Mouse (Mus musculus) myocyte (in vitro differentiated cells): ENCODE data around the gene Tle6. TPM values are rescaled to one million over a fixed set of nuclear protein-coding genes. Genes with fewer than 3 reads are reported as not detected.
A peak's percentile ranks its signal among the peaks of the same experiment; 100 is the strongest.

Source experiments
- H3K27me3 ChIP-seq: one replicate; pipeline ENCODE4 v1.6.1; 2011; ENCODE audit not compliant: control insufficient read depth, insufficient read depth, insufficient read length
- H3K36me3 ChIP-seq: one replicate; pipeline ENCODE4 v1.6.1; 2011; ENCODE audit not compliant: control insufficient read depth, insufficient read depth
- H3K4me2 ChIP-seq: one replicate; pipeline ENCODE4 v1.6.1; 2011; ENCODE audit warnings: low read depth, control low read depth
- H3K4me3 ChIP-seq: one replicate; pipeline ENCODE4 v1.5.1; 2011; ENCODE audit warnings: mild to moderate bottlenecking, control low read depth, moderate library complexity
- H3K79me2 ChIP-seq: one replicate; pipeline ENCODE4 v1.6.1; 2011; ENCODE audit not compliant: control insufficient read depth, insufficient read depth
- H3ac ChIP-seq: one replicate; pipeline ENCODE4 v1.6.1; 2011; ENCODE audit not compliant: control insufficient read depth, insufficient read length
- CEBPB ChIP-seq: IDR thresholded peaks from 2 replicates; pipeline ENCODE4 v1.6.1; 2011; ENCODE audit warnings: mild to moderate bottlenecking, moderate library complexity; ENCODE audit not compliant: poor library complexity, insufficient read depth, severe bottlenecking
- E2F4 ChIP-seq: IDR thresholded peaks from one replicate; pipeline ENCODE4 v1.6.1; 2011; ENCODE audit warnings: mild to moderate bottlenecking, control low read depth, moderate library complexity; ENCODE audit not compliant: insufficient read depth
- MAX ChIP-seq: IDR thresholded peaks from one replicate; pipeline ENCODE4 v1.6.1; 2011; ENCODE audit warnings: low read depth, mild to moderate bottlenecking, control low read depth
- MYOD1 ChIP-seq, 3 experiments: IDR thresholded peaks; one replicate each; pipeline ENCODE4 v1.6.1; 2011; ENCODE audit warnings: control low read depth in 2 of 3, low read depth in 2 of 3, mild to moderate bottlenecking in 2 of 3, moderate library complexity in 1 of 3; ENCODE audit not compliant: insufficient read length in 2 of 3, control insufficient read depth in 1 of 3
- MYOG ChIP-seq, 3 experiments: IDR thresholded peaks; one replicate each; pipeline ENCODE4 v1.6.1; 2011; ENCODE audit warnings: control low read depth in 2 of 3, low read depth in 2 of 3, mild to moderate bottlenecking in 2 of 3; ENCODE audit not compliant: insufficient read length in 2 of 3, control insufficient read depth in 1 of 3, insufficient read depth in 1 of 3
- POLR2A ChIP-seq: IDR thresholded peaks from one replicate; pipeline ENCODE4 v1.6.1; 2011; ENCODE audit warnings: low read depth, mild to moderate bottlenecking, control low read depth, moderate library complexity; ENCODE audit not compliant: insufficient read length
- POLR2AphosphoS2 ChIP-seq: IDR thresholded peaks from one replicate; pipeline ENCODE4 v1.6.1; 2011; ENCODE audit warnings: low read depth, control low read depth; ENCODE audit not compliant: insufficient read length
- REST ChIP-seq: IDR thresholded peaks from one replicate; pipeline ENCODE4 v1.6.1; 2011; ENCODE audit warnings: mild to moderate bottlenecking, control low read depth, moderate library complexity; ENCODE audit not compliant: insufficient read depth, insufficient read length
- SRF ChIP-seq: IDR thresholded peaks from one replicate; pipeline ENCODE4 v1.6.1; 2011; ENCODE audit warnings: low read depth; ENCODE audit not compliant: control insufficient read depth, insufficient read length
- TCF12 ChIP-seq: IDR thresholded peaks from one replicate; pipeline ENCODE4 v1.6.1; 2011; ENCODE audit warnings: mild to moderate bottlenecking, control low read depth; ENCODE audit not compliant: poor library complexity, insufficient read depth, severe bottlenecking
- TCF3 ChIP-seq: IDR thresholded peaks from one replicate; pipeline ENCODE4 v1.6.1; 2011; ENCODE audit warnings: low read depth, control low read depth; ENCODE audit not compliant: insufficient read length
- USF1 ChIP-seq: IDR thresholded peaks from one replicate; pipeline ENCODE4 v1.6.1; 2011; ENCODE audit warnings: low read depth, mild to moderate bottlenecking, control low read depth, moderate library complexity
- polyA plus RNA-seq: library from polyadenylated mRNA; unstranded; fragments of >200 nt; fragmentation: generic; extraction: Trizol; gene quantifications from one replicate; pipeline ENCODE4 v1.2.1, GENCODE M21; 2012; ENCODE audit warnings: missing spikeins

Tle6 gene
- polyA plus RNA-seq, 1 experiment = 15.3 TPM

DNA sequence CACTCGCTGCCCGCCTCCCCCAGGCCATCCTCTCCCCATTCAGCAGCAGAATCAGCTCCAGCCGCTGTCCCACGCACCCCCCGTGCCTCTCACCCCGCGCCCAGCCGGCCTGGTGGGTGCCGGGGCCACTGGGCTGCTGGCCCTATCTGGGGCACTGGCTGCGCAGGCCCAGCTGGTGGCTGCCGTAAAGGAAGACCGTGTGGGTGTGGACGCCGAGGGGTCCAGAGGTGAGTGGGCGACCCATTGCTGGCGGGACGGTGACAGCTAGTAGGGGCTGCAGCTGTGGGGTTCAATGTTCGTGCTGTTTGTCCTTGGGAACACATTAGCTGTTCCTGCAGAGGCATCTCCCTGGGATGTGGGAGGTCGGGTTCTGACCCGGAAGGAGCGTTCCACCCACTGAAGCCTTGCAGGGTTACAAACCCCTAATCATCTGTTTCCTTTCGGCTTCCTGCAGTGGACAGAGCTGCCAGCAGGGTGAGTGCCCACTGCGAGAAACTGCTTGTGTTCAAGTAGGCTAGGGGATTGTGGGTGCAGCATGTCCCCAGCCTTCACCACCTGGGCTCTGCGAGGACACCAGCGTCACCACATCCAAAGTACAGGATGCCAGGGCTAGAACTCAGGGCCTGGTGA lies 20.3 kb downstream of the Tle6 start:
- no peaks in the 10 kb centered on the region for H3K27me3 ChIP-seq
- no peaks in the 10 kb centered on the region for H3K79me2 ChIP-seq
- no peak for TF ChIP-seq MYOG (IDR thresholded peaks at IDR 0.05; ENCODE audit: control insufficient read depth in 1 of 3, insufficient read depth in 1 of 3, insufficient read length in 2 of 3, low read depth in 2 of 3)
- TF ChIP-seq MYOD1 (IDR thresholded peaks at IDR 0.05; ENCODE audit: control insufficient read depth in 1 of 3, insufficient read length in 2 of 3, low read depth in 2 of 3) = no peak
- no peak for TF ChIP-seq TCF3
- TF ChIP-seq USF1 = no peak
- no peak for TF ChIP-seq REST
- no peak overlapping the region for H3K4me3 ChIP-seq
- H3K36me3 ChIP-seq = no peaks in the 10 kb centered on the region
- H3K4me2 ChIP-seq = no peak overlapping the region
- H3ac ChIP-seq = no peak overlapping the region

DNA sequence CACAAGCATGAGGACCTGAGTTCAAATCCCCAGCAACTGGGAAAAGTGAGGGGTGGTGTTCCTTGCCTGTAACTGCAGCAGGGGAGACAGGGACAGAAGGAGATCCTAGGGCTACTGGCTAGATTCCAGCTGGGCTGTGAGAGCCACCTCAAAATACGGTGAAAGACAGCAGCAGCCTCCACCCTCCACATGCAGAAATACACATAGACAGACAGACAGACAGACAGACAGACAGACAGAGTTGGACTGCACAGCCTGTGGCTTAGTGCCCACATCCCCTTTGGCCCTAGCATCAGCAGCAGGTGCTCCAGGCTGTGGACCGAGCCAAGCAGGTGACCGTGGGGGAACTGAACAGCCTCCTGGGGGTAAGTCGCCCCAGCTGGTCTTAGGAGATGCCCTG lies 20.9 kb downstream of the Tle6 start:
- H3K4me2 ChIP-seq = no peak overlapping the region
- H3K36me3 ChIP-seq = no peaks in the 10 kb centered on the region
- H3K27me3 ChIP-seq = no peaks in the 10 kb centered on the region
- TF ChIP-seq MYOD1 (IDR thresholded peaks at IDR 0.05; ENCODE audit: control insufficient read depth in 1 of 3, insufficient read length in 2 of 3, low read depth in 2 of 3) = no peak
- TF ChIP-seq USF1 = no peak
- no peak for TF ChIP-seq TCF3
- no peak for TF ChIP-seq SRF
- TF ChIP-seq POLR2A = no peak
- TF ChIP-seq TCF12 = no peak
- TF ChIP-seq CEBPB = no peak
- TF ChIP-seq E2F4 = no peak
- TF ChIP-seq REST = no peak
- TF ChIP-seq MAX = no peak
- no peak for TF ChIP-seq POLR2AphosphoS2
- no peak for TF ChIP-seq MYOG (IDR thresholded peaks at IDR 0.05; ENCODE audit: control insufficient read depth in 1 of 3, insufficient read depth in 1 of 3, insufficient read length in 2 of 3, low read depth in 2 of 3)
- H3K4me3 ChIP-seq = no peak overlapping the region
- H3K79me2 ChIP-seq = no peaks in the 10 kb centered on the region
- H3ac ChIP-seq = no peak overlapping the region

GRCm38 (mm10) chr10:81575695-81576094 lies 25.2 kb downstream of the Tle6 start:
- no peak for TF ChIP-seq USF1
- no peak for TF ChIP-seq E2F4
- no peak for TF ChIP-seq POLR2A
- Histone ChIP-seq H3K4me3 (peak overlapping the region; percentile 29), H3K4me2 (peak overlapping the region; percentile 75), H3K27me3 (no peaks in the 10 kb centered on the region), H3ac (no peak overlapping the region), H3K36me3 (no peaks in the 10 kb centered on the region), H3K79me2 (no peaks in the 10 kb centered on the region)

GRCm38 (mm10) chr10:81575208-81575631 lies 25.7 kb downstream of the Tle6 start:
- H3K4me2 ChIP-seq = peak overlapping the region; percentile 75
- H3K36me3 ChIP-seq = no peaks in the 10 kb centered on the region
- H3K27me3 ChIP-seq = no peaks in the 10 kb centered on the region
- H3ac ChIP-seq = no peak overlapping the region
- TF ChIP-seq POLR2A (peak; percentile 72), CEBPB (no peak), E2F4 (no peak), MYOG (IDR thresholded peaks at IDR 0.05; ENCODE audit: control insufficient read depth in 1 of 3, insufficient read depth in 1 of 3, insufficient read length in 2 of 3, low read depth in 2 of 3) (peak in 2 of 3 experiments; percentile 45 to 85), MAX (no peak), SRF (no peak), TCF12 (no peak), REST (no peak), POLR2AphosphoS2 (no peak), MYOD1 (IDR thresholded peaks at IDR 0.05; ENCODE audit: control insufficient read depth in 1 of 3, insufficient read length in 2 of 3, low read depth in 2 of 3) (peak in 2 of 3 experiments; percentile 31 to 78), USF1 (no peak), TCF3 (peak; percentile 35)
- no peaks in the 10 kb centered on the region for H3K79me2 ChIP-seq
- peak overlapping the region; percentile 29 for H3K4me3 ChIP-seq
